Mouse (Mus musculus) layer of hippocampus, postnatal 14 days (tissue): ENCODE data around the gene Cdc37. TPM values are rescaled to one million over a fixed set of nuclear protein-coding genes. Genes with fewer than 3 reads are reported as not detected.

Experiments used
- DNase-seq, 2 experiments: peaks; one replicate each; pipeline ENCODE4 v3.0.0; 2021 to 2022; ENCODE audit warnings: low spot score in 2 of 2, mixed read lengths in 1 of 2
- total RNA-seq, 2 experiments: library from RNA; stranded (reverse); gene quantifications; 2 replicates each; pipeline ENCODE4 v1.2.3; 2021

The Cdc37 gene
- total RNA-seq, 2 experiments from 2014 or later = 129 to 136 TPM

DNA sequence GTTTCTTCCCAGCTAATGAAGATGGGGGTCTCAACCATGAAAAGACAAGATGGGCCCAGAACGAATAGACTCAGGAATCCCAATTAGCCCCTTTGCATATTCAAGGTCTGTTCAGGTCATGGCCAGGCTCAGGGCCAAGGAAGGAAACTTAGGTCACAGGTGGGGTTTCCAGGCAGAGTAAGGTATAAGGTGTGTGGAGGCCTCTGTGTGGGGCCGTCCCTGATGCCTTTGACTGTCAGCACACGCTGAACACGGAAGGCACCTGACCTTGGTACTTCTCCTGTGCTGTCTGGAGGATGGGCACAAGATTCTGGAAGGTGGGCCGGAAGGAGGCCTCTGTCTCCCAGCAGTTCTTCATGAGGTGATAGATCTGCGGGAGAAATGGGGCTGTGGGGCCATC, 45.0 kb downstream of the Cdc37 start:
- DNase-seq = no peak

DNA sequence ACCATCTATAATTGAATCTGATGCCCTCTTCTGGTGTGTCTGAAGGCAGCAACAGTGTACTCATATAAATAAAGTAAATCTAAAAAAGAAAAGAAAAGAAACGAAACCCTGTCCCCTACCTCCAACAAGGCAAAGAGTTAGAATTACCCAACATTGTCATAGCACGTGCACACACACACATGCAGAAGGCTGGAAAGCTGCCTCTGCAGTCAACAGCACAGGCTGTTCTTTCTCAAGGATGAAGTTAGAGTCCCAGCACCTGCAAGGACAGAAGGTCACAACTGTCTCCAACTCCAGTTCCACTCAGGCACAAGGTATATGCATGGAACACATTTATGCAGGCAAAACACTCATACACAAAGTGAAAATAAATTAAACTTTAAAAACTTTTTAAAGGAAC, 47.7 kb downstream of the Cdc37 start:
- DNase-seq = no peak

DNA sequence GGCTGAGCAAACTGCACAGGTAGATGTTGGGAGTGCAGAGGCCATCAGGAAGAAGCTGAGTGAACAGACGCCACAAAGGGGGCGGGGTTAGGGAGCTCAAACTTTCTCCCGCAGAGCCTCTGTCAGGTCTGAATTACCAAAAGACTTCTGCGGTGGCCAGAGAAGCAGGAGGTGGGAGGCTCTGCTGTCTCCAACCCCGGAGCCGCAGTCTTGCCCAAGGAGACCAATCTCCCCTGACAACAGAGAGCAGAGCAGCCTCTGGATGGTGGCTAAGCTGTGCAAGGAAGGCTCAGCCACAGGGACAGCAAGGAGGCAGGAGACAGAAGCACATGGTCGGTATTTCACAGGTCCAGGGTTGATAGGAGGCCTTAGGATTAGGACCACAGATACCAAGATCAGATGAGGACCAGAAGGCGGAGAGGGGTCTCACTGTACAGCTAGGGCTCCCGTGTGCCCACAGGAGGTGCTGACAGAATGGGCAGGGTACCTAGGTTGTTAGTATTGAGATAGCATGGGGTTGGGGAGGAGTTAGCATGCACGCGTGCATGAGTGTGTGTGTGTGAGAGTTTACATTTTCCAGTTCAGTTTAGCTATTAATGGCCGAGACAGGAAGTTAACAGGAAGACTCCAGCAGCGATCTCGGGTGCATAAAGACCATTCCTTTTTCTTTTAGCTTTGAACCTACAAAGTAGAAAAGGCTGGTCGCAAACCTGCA, 49.2 kb downstream of the Cdc37 start:
- no peak for DNase-seq

DNA sequence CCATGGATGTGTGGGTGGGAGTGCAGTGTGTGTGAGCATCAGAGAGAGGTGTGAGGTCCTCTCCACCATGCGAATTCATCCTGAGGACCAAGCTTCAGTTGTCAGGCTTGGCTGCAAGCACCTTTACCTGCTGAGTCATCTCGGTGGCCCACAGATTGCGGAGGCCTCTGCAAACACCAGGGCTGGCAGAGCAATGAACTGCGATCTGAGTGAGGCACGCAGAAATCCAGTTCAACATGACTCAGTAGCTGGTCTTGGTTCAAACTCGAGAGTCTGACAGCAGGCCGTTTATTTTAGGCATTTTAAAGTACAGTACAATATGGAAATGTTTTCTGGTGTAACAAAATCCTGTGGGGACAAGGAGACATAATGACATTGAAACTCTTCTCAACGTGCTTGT, 52.0 kb downstream of the Cdc37 start:
- DNase-seq = peak; percentile 29 to 48

DNA sequence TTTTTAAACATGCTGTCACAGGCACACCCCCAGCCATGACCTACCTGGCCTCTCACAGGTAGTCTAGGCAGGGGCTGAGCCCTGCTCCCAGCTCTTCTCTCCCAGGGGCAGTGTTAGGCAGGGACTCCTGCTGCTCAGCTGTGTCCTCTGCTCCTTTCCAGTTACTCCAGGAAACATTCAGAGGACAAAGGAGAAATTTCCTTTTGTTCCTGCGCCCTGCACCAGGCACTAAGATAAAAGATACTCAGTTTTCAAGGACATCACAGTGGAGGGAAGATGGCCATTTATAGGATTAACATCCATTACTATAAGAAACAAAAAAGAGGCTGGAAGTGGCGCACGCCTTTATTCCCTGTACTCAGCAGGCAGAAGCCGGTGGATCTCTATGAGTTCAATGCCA, 53.8 kb downstream of the Cdc37 start:
- no peak for DNase-seq

DNA sequence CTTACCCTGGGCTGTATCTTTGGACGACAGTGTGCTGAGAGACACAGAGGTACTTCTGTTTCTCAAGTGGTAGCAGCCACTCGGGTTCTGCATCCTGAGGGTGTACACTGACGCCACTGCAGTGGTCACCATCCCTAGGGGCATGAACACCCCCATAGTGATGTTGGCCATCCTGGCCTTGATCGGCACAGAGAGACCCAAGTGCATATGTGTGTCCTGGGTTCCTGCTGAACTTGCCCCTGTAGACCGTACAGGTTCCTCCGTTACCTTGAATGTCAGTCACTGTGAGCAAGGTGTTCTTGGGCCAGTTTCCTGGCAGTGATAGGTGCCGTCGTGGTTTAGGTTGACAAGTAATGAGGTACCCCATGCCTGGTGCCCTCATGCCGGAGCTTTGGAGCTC, 56.4 kb downstream of the Cdc37 start:
- DNase-seq = no peak

DNA sequence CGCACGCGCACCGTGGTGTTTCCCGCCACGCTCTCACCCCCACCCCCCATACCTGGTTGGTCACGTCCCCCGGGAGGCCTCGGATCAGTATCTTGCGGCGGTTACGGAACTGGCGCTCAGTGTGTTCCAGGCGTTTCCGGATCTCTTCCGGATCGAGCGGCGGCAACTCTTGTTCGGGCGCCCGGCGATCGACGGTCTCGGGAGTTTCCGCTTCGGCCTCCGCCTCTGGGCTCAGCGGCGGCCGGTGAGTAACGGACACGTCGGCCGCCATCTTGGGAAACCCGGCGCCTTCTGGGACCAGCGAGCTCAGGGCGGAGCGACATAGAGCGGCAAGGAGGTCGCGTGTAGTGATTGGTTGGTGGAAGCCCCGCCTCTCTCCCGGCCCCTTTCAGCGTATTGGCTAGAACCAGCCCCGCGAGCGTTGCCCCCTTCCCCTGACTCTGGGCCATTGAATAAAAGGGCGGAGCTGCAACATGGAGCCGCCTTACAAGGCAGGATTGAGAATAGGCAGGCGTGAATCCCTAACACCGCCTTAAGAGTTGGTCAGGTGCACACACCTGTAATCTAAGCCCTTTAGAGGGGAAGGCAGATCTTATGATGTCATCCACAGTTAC, 58.0 kb downstream of the Cdc37 start, which contains the start of the genes Gm38431 and Raver1:
Gene Gm38431 (minus strand): TSS at position 291 of the 614 bp plus-strand sequence.
Gene Raver1 (minus strand): TSS at position 302 of the 614 bp plus-strand sequence.
- DNase-seq = peak; percentile 97 to 98

DNA sequence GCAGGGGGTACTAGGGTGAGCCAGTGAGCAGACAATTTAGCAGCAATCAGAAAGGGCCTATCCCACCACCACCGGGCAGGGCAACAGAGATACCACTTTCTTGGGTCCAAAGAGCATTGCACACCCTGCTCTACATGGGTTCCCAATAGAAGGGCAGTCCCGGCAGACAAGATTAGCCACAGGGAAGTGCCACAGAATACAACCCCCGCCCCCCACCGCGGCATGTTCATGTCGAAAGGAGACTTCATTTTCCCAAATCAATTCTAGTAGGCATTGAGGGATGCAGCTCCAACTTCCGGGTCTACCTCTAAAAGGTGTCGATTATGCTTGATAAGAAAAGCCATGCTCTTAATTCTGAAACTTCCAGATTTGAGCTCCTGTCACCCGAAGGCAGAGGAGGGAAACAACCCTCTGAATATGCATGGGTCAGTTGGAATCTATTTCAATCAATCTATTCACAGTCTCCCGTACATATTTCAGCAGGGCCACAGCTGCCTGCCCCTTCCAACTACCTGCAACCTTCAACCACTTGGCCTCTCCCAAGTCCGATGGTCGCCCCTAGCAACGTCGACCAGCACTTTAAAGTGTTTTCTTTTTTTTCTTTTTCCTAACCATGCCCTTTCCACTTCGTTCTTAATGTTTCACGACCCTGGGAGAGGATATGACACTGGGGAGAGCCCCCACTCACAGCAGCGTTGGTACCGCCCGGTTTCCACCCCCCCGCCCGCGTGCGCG, 58.6 kb downstream of the Cdc37 start:
- peak in 1 of 2 experiments; percentile 22 for DNase-seq

DNA sequence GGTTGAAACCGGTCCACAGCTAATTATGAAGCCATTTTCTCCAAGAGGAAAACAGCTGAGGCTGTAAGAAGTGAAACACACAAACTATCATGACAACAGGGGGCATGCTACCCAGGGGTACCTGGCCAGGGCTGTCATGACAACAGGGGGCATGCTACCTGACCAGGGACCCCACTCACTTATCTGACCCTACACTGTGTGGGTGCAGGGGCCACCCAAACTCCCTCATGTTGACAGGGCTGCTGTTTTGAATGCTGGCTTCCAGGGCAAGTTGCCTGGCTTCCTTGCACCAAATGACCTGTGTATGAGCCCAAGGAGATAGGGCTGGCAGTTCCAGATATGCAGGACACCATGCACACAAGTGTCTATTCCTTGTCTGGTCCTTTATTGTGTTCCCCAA, 59.2 kb downstream of the Cdc37 start:
- DNase-seq = no peak

DNA sequence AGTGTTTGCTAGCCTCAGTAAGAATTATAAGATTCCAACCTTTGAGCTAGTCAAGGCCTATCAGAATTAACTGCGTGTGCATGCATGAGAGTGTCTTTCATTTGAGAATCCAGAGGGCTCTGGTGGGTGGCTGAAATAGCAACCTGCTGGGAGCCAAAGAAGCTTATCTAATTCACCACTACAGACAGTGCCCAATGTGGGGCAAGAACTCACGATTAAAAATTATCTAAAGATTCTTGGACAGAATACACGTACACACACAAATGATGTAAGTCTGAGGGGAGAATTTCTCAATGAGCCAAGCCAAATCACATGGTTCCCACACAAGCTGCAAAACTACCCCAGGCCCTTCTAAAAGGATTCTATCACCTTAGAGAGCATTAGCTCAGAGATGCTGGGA, 66.5 kb downstream of the Cdc37 start:
- DNase-seq = no peak

Other genes with a start within 250 kb of the Cdc37 start
- 10 to 100 TPM; 35.5 to 37.1 TPM for gene Dnmt1, start 190.1 kb downstream of the Cdc37 start, total RNA-seq
- 1 to 10 TPM; 2.1 to 3.5 TPM for gene S1pr2, start 173.2 kb downstream of the Cdc37 start, total RNA-seq
- 10 to 100 TPM; 60.4 to 62.8 TPM for gene Mrpl4, start 147.2 kb downstream of the Cdc37 start, total RNA-seq
- 1 to 10 TPM; 2.9 to 3.2 TPM for gene Icam1, start 134.0 kb downstream of the Cdc37 start, total RNA-seq
- under 1 TPM; 0.41 to 0.44 TPM for gene Icam4, start 120.6 kb downstream of the Cdc37 start, total RNA-seq
- 100 to 1,000 TPM; 337 to 341 TPM for gene Icam5, start 117.9 kb downstream of the Cdc37 start, total RNA-seq
- 1 to 10 TPM in 1 of 2 experiments, not detected in 1; 2.0 TPM for gene Zglp1, start 82.9 kb downstream of the Cdc37 start, total RNA-seq
- 1 to 10 TPM in 1 of 2 experiments, under 1 TPM in 1; 0.55 to 1.6 TPM for gene Gm49373, start 76.9 kb downstream of the Cdc37 start, total RNA-seq
- 10 to 100 TPM; 53.6 to 58.8 TPM for gene Fdx1l, start 76.4 kb downstream of the Cdc37 start, total RNA-seq
- 1 to 10 TPM; 1.8 to 2.0 TPM for gene Gm38431, start 58.0 kb downstream of the Cdc37 start, total RNA-seq
- gene Raver1, start 58.0 kb downstream of the Cdc37 start, total RNA-seq = 10 to 100 TPM; 34.0 to 37.4 TPM
- gene Tyk2, start 18.7 kb downstream of the Cdc37 start, total RNA-seq = 10 to 100 TPM; 14.2 to 14.3 TPM
- gene Pde4a, start 15.7 kb upstream of the Cdc37 start, total RNA-seq = 10 to 100 TPM; 63.8 to 69.9 TPM
- gene Keap1, start 89.4 kb upstream of the Cdc37 start, total RNA-seq = 10 to 100 TPM; 52.5 to 55.7 TPM
- 1 to 10 TPM; 8.8 to 9.7 TPM for gene S1pr5, start 98.5 kb upstream of the Cdc37 start, total RNA-seq
- 10 to 100 TPM; 33.5 to 39.3 TPM for gene Atg4d, start 115.3 kb upstream of the Cdc37 start, total RNA-seq
- gene Kri1, start 138.0 kb upstream of the Cdc37 start, total RNA-seq = 10 to 100 TPM; 32.1 to 33.4 TPM
- gene Cdkn2d, start 141.4 kb upstream of the Cdc37 start, total RNA-seq = 10 to 100 TPM; 58.9 to 62.0 TPM
- under 1 TPM in 1 of 2 experiments, not detected in 1; 0.50 TPM for gene Ap1m2, start 162.4 kb upstream of the Cdc37 start, total RNA-seq
- gene Slc44a2, start 170.7 kb upstream of the Cdc37 start, total RNA-seq = 10 to 100 TPM; 53.4 to 61.0 TPM
- gene Ilf3, start 217.9 kb upstream of the Cdc37 start, total RNA-seq = 10 to 100 TPM; 78.1 to 91.5 TPM